In the genomic region with DNA sequence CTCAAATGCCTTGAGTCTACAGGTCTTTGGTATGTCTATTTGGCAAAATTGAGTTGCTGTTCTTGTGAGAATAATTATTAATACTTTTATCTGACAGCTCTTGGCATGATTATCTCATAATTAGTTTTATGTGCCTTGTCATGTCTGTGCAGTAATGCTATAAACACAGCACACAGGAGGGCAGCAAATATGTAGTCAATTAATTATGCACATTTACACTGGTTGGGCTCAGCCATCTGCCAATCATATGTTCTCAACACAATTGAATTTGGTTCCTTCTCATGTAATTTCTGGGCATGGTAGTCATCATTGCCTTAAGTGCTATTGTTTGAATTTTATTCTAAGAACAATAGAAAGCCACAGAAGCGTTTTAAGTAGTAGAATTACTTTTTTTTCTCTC, we compare ENCODE assay signal across 27 mouse cellular contexts.
"Had no signal": no experiment of that assay in that cellular context is flagged by ENCODE, and none has a peak within 500 bp of the region (broad histone marks: within the 10 kb centered on the region; RNA-seq: fewer than 3 reads in every experiment).

No protein-coding gene starts in this region.

- H3K27me3 ChIP-seq: heart, embryonic 13.5 days; heart, embryonic 15.5 days; hindbrain, embryonic 13.5 days; hindbrain, embryonic 15.5 days; kidney, embryonic 15.5 days; limb, embryonic 13.5 days; limb, embryonic 15.5 days; liver, embryonic 12.5 days had no signal

- H3K36me3 ChIP-seq: heart, embryonic 13.5 days; heart, embryonic 15.5 days; hindbrain, embryonic 13.5 days; hindbrain, embryonic 15.5 days; kidney, embryonic 15.5 days; limb, embryonic 13.5 days; limb, embryonic 15.5 days; liver, embryonic 12.5 days had no signal

- H3K27ac ChIP-seq: heart, adult 2 months; heart, embryonic 13.5 days; heart, embryonic 15.5 days; hindbrain, embryonic 13.5 days; hindbrain, embryonic 15.5 days; hindbrain, postnatal 0 days; kidney, embryonic 15.5 days; kidney, postnatal 0 days; limb, embryonic 13.5 days; limb, embryonic 15.5 days; liver, embryonic 12.5 days; liver, embryonic 14.5 days had no signal

- H3K4me3 ChIP-seq: heart, adult 2 months; heart, embryonic 13.5 days; heart, embryonic 15.5 days; hindbrain, embryonic 13.5 days; hindbrain, embryonic 15.5 days; kidney, embryonic 15.5 days; limb, embryonic 13.5 days; limb, embryonic 15.5 days; liver, embryonic 12.5 days had no signal

- H3K9ac ChIP-seq: heart, embryonic 13.5 days; heart, embryonic 15.5 days; hindbrain, embryonic 13.5 days; hindbrain, embryonic 15.5 days; kidney, embryonic 15.5 days; limb, embryonic 13.5 days; limb, embryonic 15.5 days; liver, embryonic 12.5 days; liver, embryonic 14.5 days had no signal

- H3K4me2 ChIP-seq: heart, embryonic 11.5 days; heart, embryonic 13.5 days; heart, embryonic 15.5 days; hindbrain, embryonic 13.5 days; hindbrain, embryonic 15.5 days; kidney, embryonic 15.5 days; limb, embryonic 13.5 days; limb, embryonic 15.5 days; liver, embryonic 12.5 days had no signal

- H3K9me3 ChIP-seq: heart, embryonic 13.5 days; heart, embryonic 15.5 days; hindbrain, embryonic 13.5 days; hindbrain, embryonic 15.5 days; kidney, embryonic 15.5 days; limb, embryonic 13.5 days; limb, embryonic 15.5 days; liver, embryonic 12.5 days had no signal

- DNase-seq: gastrocnemius, postnatal 14 days; gastrocnemius, postnatal 36 days; heart, adult 11 months; heart, adult 2 months; heart, postnatal 14 days; heart, postnatal 36 days; kidney, adult 11 months; kidney, adult 2 months; kidney, adult 9 months; kidney, postnatal 14 days; kidney, postnatal 36 days; layer of hippocampus, adult 9-11 months; layer of hippocampus, postnatal 36 days; left cerebral cortex, postnatal 4 days had no signal

- H3K4me1 ChIP-seq: heart, embryonic 13.5 days; heart, embryonic 15.5 days; hindbrain, embryonic 13.5 days; hindbrain, embryonic 15.5 days; kidney, embryonic 15.5 days; limb, embryonic 13.5 days; limb, embryonic 15.5 days; liver, embryonic 12.5 days had no signal

- ATAC-seq: hindbrain, postnatal 0 days; intestine, embryonic 16.5 days; liver, embryonic 12.5 days had no signal
